Mouse (Mus musculus) erythroblast, embryonic 14.5 days (primary cell): ENCODE data around the gene Ube4b. TPM values are rescaled to one million over a fixed set of nuclear protein-coding genes. Genes with fewer than 3 reads are reported as not detected.

Source experiments
- H3K27me3 ChIP-seq: 2 replicates; pipeline ENCODE4 v1.6.1; 2012; ENCODE audit warnings: inconsistent platforms; ENCODE audit not compliant: control insufficient read depth
- H3K36me3 ChIP-seq: 2 replicates; pipeline ENCODE4 v1.6.1; 2012; ENCODE audit warnings: mild to moderate bottlenecking, inconsistent platforms; ENCODE audit not compliant: control insufficient read depth
- H3K4me1 ChIP-seq: 2 replicates; pipeline ENCODE4 v1.6.1; 2012; ENCODE audit warnings: inconsistent platforms; ENCODE audit not compliant: control insufficient read depth
- H3K4me3 ChIP-seq: replicated peaks from 2 replicates; pipeline ENCODE3; 2012; ENCODE audit warnings: moderate library complexity, mild to moderate bottlenecking, inconsistent platforms
- H3K9me3 ChIP-seq: 2 replicates; pipeline ENCODE4 v1.6.1; 2012; ENCODE audit warnings: low read length, inconsistent platforms, mixed read lengths; ENCODE audit not compliant: control insufficient read depth
- GATA1 ChIP-seq: IDR thresholded peaks from 2 replicates; pipeline ENCODE4 v1.6.1; 2012; ENCODE audit warnings: low read length, inconsistent platforms, mixed read lengths
- TAL1 ChIP-seq: IDR thresholded peaks from 3 replicates; pipeline ENCODE4 v1.6.1; 2012; ENCODE audit warnings: low read length, inconsistent platforms, mixed read lengths
- polyA plus RNA-seq: library from polyadenylated mRNA; stranded (reverse); fragments of >175 nt; gene quantifications from 2 replicates; pipeline ENCODE4 v1.2.3, GENCODE M21; 2012

Gene Ube4b
- polyA plus RNA-seq, 1 experiment = 14.2 TPM

DNA sequence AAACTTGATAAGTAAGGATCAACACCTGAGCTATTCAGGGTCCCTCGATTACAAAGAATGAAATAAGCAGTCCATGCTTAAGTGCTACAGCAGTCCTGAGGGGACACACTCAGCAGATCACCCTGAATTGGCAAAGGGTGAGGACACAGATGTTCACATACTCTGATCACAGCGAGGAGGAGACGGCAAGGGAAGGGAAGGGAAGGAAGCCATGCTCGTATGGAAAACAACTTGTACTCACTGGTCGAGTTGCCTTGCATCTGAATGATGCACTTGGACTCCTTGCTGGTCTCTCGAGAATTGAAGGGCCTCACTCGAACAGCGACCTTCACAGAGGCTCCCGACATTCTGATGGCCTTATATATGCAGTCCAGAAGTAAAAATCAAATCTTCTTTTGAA lies 135.5 kb downstream of the Ube4b start:
- Histone ChIP-seq H3K9me3 (no peaks in the 10 kb centered on the region), H3K4me3 (no peak overlapping the region), H3K4me1 (no peaks in the 10 kb centered on the region), H3K27me3 (no peaks in the 10 kb centered on the region), H3K36me3 (no peaks in the 10 kb centered on the region; the same call in 1 of the 2 replicates)
- TF ChIP-seq TAL1 (no peak), GATA1 (no peak)

- Histone ChIP-seq H3K4me1 (no peaks in the 10 kb centered on the region), H3K36me3 (no peaks in the 10 kb centered on the region; the same call in 1 of the 2 replicates), H3K27me3 (no peaks in the 10 kb centered on the region), H3K9me3 (no peaks in the 10 kb centered on the region), H3K4me3 (no peak overlapping the region)
- TF ChIP-seq GATA1 (no peak), TAL1 (no peak)
Observed at GRCm38 (mm10) chr4:149290157-149290750, 136.3 kb downstream of the Ube4b start.

DNA sequence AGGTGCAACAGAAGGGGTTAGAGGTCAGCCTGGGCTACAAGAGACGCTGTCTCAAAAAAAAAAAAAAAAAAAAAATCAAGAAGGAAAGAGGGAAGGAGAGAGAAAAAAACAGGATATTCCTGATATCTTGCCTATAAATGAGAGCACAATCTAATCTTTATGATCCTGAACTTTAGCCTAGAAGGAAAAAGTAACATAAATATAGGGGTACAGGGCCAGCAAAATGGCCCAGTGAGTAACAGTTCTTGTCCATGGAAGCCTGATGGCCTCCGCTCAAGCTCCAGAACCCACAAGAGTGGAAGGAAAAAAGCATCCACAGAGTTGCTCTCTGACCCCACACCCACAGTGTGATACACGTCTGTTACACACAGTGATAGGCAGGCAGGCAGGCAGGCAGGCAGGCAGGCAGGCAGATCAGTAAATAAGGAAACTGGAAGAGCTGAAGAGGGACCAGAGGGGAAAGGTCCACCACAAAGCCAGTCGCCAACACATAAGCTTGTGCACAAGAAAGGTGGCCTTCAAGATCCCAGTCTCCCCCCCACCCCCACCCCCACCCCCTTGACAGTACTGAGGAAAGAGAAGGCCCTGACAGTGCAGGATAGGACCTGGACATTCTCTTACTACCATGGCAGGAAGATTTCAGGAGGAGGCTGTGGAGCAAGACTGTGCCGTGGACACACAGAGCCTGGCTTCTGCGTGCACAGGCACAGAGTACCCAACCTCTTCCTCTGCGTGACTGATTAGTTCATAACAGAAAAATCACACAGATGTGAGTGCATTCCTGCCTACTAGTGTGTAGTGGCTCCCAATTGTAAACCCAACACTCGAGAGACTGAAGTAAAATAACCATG lies 140.0 kb downstream of the Ube4b start:
- Histone ChIP-seq H3K4me1 (no peaks in the 10 kb centered on the region), H3K36me3 (no peaks in the 10 kb centered on the region; the same call in 1 of the 2 replicates), H3K27me3 (no peaks in the 10 kb centered on the region), H3K9me3 (no peaks in the 10 kb centered on the region), H3K4me3 (no peak overlapping the region)
- TF ChIP-seq TAL1 = no peak

DNA sequence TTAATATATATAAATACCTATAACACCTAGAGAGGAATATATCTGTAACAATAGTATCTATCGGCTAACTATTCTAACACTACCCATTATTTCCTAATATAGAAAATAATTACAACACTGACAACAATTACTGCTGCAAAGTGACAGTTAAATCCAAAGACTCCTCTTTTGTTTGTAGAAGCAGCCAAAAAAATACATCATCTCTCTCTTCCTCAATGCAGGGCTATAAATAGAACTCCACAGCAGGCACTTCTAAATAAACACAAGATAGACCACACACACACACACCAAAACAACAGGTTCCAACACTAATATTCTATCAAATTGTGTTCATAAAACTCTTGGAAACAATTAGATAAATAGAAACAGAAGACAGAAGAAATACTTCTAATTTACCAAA lies 140.9 kb downstream of the Ube4b start:
- no peaks in the 10 kb centered on the region; the same call in 1 of the 2 replicates for H3K36me3 ChIP-seq
- H3K27me3 ChIP-seq = no peaks in the 10 kb centered on the region
- no peak for TF ChIP-seq GATA1
- TF ChIP-seq TAL1 = no peak

DNA sequence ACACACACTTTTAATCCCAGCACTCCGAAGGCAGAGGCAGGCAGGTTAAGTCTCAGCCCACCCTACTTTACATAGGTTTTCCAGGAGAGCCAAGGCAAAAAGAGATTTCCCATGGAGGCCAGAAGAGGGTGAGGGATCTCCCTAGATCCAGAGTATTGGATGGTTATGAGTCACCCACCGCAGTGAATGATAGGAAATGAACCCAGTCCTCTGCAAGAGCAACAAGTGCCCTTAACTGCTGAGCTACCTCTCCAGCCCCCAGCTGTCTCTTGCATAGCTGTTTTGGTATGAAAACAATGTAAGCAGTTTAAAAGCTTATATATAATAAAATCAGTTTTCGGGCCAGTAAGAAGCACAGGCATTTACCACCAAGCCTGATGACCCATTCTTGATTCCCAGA lies 143.5 kb downstream of the Ube4b start:
- no peak for TF ChIP-seq TAL1
- TF ChIP-seq GATA1 = no peak
- no peak overlapping the region for H3K4me3 ChIP-seq
- no peaks in the 10 kb centered on the region for H3K9me3 ChIP-seq
- no peaks in the 10 kb centered on the region for H3K36me3 ChIP-seq
- H3K27me3 ChIP-seq = no peaks in the 10 kb centered on the region
- no peaks in the 10 kb centered on the region for H3K4me1 ChIP-seq

More for the DNA sequence above, 140.9 kb downstream of the Ube4b start:
- no peaks in the 10 kb centered on the region for H3K9me3 ChIP-seq
- H3K4me1 ChIP-seq = no peaks in the 10 kb centered on the region
- no peak overlapping the region for H3K4me3 ChIP-seq

DNA sequence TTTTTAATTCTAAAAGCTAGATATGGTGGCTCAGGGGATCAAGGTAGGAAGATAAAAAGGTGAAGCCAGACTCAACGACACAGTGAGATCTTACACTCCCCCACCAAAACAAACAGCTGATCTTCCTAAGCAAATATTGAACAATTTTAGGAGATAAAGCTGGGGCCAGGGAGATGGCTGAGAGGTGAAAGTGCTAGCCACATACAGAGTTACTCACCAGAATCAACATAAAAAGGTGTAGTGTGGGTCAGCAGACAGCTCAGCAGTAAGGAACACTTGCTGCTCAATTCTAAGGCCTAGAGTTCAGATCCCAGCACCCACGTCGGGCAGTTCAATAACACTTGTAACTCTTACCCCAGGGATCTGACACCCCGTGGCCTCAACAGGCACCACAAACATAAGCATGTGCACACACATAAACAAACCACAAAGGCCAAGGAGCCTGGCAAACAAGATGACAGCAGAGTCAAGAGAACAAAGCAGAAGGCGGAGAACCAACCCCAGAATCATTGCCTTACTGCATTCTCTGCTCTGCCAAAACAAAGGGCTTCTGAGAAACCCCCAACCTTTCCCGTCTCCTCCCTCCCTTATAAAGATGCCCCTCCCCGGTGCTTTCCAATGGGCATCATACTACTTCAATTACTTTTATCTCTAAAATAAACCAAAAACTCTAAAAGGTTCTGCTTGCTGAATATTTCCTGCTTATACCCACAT lies 144.4 kb downstream of the Ube4b start:
- TF ChIP-seq GATA1 (no peak), TAL1 (no peak)
- Histone ChIP-seq H3K4me3 (no peak overlapping the region), H3K4me1 (no peaks in the 10 kb centered on the region), H3K36me3 (no peaks in the 10 kb centered on the region), H3K27me3 (no peaks in the 10 kb centered on the region), H3K9me3 (no peaks in the 10 kb centered on the region)

Other genes starting within 250 kb of the Ube4b start
- gene Kif1b, start 119.1 kb downstream of the Ube4b start, polyA plus RNA-seq = 0.02 TPM in 1 of 2 replicates, not detected in the other
- not detected in 2 replicates for gene Rbp7, start 28.2 kb upstream of the Ube4b start, polyA plus RNA-seq
- not detected in 2 replicates for gene Tmem274, start 50.6 kb upstream of the Ube4b start, polyA plus RNA-seq
- 0.10 and 0.17 TPM in 2 replicates for gene Nmnat1, start 58.5 kb upstream of the Ube4b start, polyA plus RNA-seq
- 0.29 and 0.58 TPM in 2 replicates for gene Lzic, start 58.5 kb upstream of the Ube4b start, polyA plus RNA-seq
- 0.18 and 0.54 TPM in 2 replicates for gene Ctnnbip1, start 91.5 kb upstream of the Ube4b start, polyA plus RNA-seq
- gene Clstn1, start 159.7 kb upstream of the Ube4b start, polyA plus RNA-seq = 0.05 and 0.08 TPM in 2 replicates